Mouse (Mus musculus): ENCODE results near the gene Efcab7. TPM values are rescaled to one million over a fixed set of nuclear protein-coding genes. Genes with fewer than 3 reads are reported as not detected.

Efcab7 gene
- polyA plus RNA-seq, 1 experiment, result 15.2 TPM

DNA sequence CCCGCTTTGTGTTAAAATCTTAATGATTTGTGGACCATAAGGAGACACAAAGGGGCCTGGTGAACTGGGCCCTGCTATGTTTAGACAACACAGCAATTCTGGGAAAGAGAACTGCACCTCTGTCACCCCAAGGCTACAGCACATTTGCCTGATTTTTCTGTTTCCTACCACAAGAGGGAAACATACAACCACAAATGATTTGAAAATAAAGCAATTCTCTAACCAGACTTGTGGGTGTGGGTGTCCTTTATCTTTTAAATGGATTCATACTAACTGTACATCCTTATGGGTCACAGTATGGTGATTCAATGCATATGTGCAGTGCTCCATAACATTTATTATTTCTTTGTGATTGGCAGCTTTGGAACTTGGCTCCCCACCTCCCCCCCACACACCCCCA, 118.2 kb downstream of the Efcab7 start:
- Histone ChIP-seq H3K4me3 (ENCODE audit: insufficient read depth, poor library complexity, severe bottlenecking) (no peak overlapping the region), H3K79me2 (ENCODE audit: control insufficient read depth, insufficient read depth) (no peaks in the 10 kb centered on the region), H3K79me3 (ENCODE audit: low read depth) (peaks cover 1% of the 10 kb centered on the region), H3K27me3 (ENCODE audit: control insufficient read depth, insufficient read depth, insufficient read length) (no peaks in the 10 kb centered on the region), H3K36me3 (ENCODE audit: control insufficient read depth, insufficient read depth) (no peaks in the 10 kb centered on the region), H3ac (ENCODE audit: control insufficient read depth, insufficient read length, low read depth) (no peak overlapping the region)
- TF ChIP-seq MAX (IDR thresholded peaks at IDR 0.05) (no peak), USF1 (IDR thresholded peaks at IDR 0.05; ENCODE audit: low read depth) (no peak), MYOD1 (IDR thresholded peaks at IDR 0.05; ENCODE audit: control insufficient read depth, insufficient read length, low read depth) (no peak), CEBPB (IDR thresholded peaks at IDR 0.05; ENCODE audit: low read depth) (no peak), CTCF (IDR thresholded peaks at IDR 0.05; ENCODE audit: control insufficient read depth, insufficient read depth, insufficient read length) (no peak), MYOG (IDR thresholded peaks at IDR 0.05; ENCODE audit: control insufficient read depth, extremely low read depth, insufficient read length) (no peak), FOSL1 (IDR thresholded peaks at IDR 0.05; ENCODE audit: insufficient read depth, low read length, poor library complexity, severe bottlenecking) (no peak)

DNA sequence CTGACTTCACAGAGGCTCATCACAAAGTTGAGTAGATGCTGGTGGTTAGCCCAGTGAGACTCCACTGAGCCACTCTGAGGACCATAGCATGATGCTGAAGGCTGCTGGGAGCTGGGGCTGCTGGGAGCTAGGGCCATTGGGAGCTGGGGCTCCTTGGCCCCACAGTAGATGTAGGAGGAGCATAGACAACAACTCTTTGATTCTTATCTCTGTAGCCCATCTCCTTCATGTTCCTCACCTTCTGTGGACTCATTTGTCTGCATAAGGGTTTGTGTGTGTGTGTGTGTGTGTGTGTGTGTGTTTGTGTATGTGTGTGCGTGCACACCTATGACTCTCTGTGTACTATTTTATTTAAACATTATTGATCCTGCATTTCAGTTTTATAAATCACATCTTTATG, 118.9 kb downstream of the Efcab7 start:
- no peak overlapping the region for H3ac ChIP-seq (ENCODE audit: control insufficient read depth, insufficient read length, low read depth)
- no peaks in the 10 kb centered on the region for H3K27me3 ChIP-seq (ENCODE audit: control insufficient read depth, insufficient read depth, insufficient read length)
- no peak for TF ChIP-seq CTCF (IDR thresholded peaks at IDR 0.05; ENCODE audit: control insufficient read depth, insufficient read depth, insufficient read length)
- no peak for TF ChIP-seq USF1 (IDR thresholded peaks at IDR 0.05; ENCODE audit: low read depth)
- no peak for TF ChIP-seq CEBPB (IDR thresholded peaks at IDR 0.05; ENCODE audit: low read depth)
- no peak for TF ChIP-seq MYOD1 (IDR thresholded peaks at IDR 0.05; ENCODE audit: control insufficient read depth, insufficient read length, low read depth)
- TF ChIP-seq MYOG (IDR thresholded peaks at IDR 0.05; ENCODE audit: control insufficient read depth, extremely low read depth, insufficient read length), result no peak
- TF ChIP-seq MAX (IDR thresholded peaks at IDR 0.05), result no peak
- H3K79me2 ChIP-seq (ENCODE audit: control insufficient read depth, insufficient read depth), result no peaks in the 10 kb centered on the region
- peaks cover 1% of the 10 kb centered on the region for H3K79me3 ChIP-seq (ENCODE audit: low read depth)
- H3K4me3 ChIP-seq (ENCODE audit: insufficient read depth, poor library complexity, severe bottlenecking), result no peak overlapping the region
- no peaks in the 10 kb centered on the region for H3K36me3 ChIP-seq (ENCODE audit: control insufficient read depth, insufficient read depth)

DNA sequence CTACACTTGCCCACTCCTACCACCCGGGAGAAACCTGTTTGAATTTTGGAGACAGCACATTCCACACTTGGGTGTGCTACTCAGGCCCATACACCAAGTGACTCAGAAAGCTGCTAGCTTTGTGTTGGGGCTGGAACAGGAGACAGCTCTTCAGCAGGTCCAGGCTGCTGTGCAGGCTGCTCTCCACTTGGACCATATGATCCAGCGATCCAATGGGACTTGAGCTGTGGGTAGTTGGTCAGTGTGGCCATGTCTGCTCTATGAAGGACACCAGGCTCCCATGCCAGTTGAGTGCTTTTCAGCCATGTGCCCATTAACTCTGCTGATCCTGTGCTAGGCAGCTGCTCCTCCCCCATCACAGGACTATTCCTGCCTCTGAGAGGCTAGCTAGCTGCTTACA, 124.9 kb downstream of the Efcab7 start:
- Histone ChIP-seq H3K36me3 (ENCODE audit: control insufficient read depth, insufficient read depth) (no peaks in the 10 kb centered on the region), H3K4me3 (ENCODE audit: insufficient read depth, poor library complexity, severe bottlenecking) (no peak overlapping the region), H3K79me3 (ENCODE audit: low read depth) (peaks cover 1% of the 10 kb centered on the region), H3K27me3 (ENCODE audit: control insufficient read depth, insufficient read depth, insufficient read length) (no peaks in the 10 kb centered on the region), H3ac (ENCODE audit: control insufficient read depth, insufficient read length, low read depth) (no peak overlapping the region), H3K79me2 (ENCODE audit: control insufficient read depth, insufficient read depth) (no peaks in the 10 kb centered on the region)
- TF ChIP-seq USF1 (IDR thresholded peaks at IDR 0.05; ENCODE audit: low read depth) (no peak), CTCF (IDR thresholded peaks at IDR 0.05; ENCODE audit: control insufficient read depth, insufficient read depth, insufficient read length) (no peak), MAX (IDR thresholded peaks at IDR 0.05) (no peak), MYOG (IDR thresholded peaks at IDR 0.05; ENCODE audit: control insufficient read depth, extremely low read depth, insufficient read length) (no peak), CEBPB (IDR thresholded peaks at IDR 0.05; ENCODE audit: low read depth) (no peak), MYOD1 (IDR thresholded peaks at IDR 0.05; ENCODE audit: control insufficient read depth, insufficient read length, low read depth) (no peak), FOSL1 (IDR thresholded peaks at IDR 0.05; ENCODE audit: insufficient read depth, low read length, poor library complexity, severe bottlenecking) (no peak)

DNA sequence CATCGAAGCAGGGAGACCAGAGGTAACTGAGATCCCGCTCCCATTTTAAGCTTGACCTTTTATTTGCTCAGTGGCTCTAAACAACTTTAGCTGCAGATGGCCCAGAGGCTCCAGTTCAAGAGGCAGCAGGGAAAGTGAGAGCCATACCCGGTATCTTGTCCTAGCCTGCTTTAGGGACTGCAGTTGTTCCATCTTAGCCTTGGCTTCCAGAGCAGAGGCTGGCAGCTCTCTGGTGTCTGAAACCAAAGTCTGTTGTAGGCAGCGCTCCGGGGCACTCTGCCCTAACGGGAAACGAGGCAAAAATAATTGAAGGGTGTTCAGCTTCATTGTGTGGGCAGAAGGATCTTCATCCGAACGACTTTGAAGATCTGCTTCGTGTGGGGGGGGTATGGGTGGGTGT, 126.4 kb downstream of the Efcab7 start:
- Histone ChIP-seq H3K36me3 (ENCODE audit: control insufficient read depth, insufficient read depth) (no peaks in the 10 kb centered on the region), H3K4me3 (ENCODE audit: insufficient read depth, poor library complexity, severe bottlenecking) (no peak overlapping the region), H3ac (ENCODE audit: control insufficient read depth, insufficient read length, low read depth) (no peak overlapping the region), H3K27me3 (ENCODE audit: control insufficient read depth, insufficient read depth, insufficient read length) (no peaks in the 10 kb centered on the region), H3K79me3 (ENCODE audit: low read depth) (no peaks in the 10 kb centered on the region), H3K79me2 (ENCODE audit: control insufficient read depth, insufficient read depth) (no peaks in the 10 kb centered on the region)
- no peak for TF ChIP-seq MYOG (IDR thresholded peaks at IDR 0.05; ENCODE audit: control insufficient read depth, extremely low read depth, insufficient read length)
- no peak for TF ChIP-seq CEBPB (IDR thresholded peaks at IDR 0.05; ENCODE audit: low read depth)
- TF ChIP-seq CTCF (IDR thresholded peaks at IDR 0.05; ENCODE audit: control insufficient read depth, insufficient read depth, insufficient read length), result no peak
- no peak for TF ChIP-seq USF1 (IDR thresholded peaks at IDR 0.05; ENCODE audit: low read depth)
- no peak for TF ChIP-seq FOSL1 (IDR thresholded peaks at IDR 0.05; ENCODE audit: insufficient read depth, low read length, poor library complexity, severe bottlenecking)
- TF ChIP-seq MAX (IDR thresholded peaks at IDR 0.05), result no peak

DNA sequence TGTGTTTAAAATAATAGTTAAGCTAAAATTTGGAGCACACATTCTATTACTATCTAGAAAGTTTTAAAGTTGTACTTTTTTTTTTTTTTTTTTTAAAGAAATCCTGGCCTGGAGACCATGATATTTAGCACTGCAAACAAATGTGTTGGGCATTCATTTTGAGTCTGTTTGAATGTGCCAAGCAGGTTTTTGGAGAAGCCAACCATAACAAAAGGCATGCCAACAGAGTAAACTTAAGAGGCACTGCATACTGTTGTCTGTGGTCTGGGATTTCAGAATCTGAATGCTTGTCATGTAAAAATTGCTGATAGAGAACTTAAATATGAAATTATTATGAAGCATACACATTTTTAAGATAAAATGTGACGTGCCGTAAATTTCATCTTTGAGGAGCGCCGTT, 128.2 kb downstream of the Efcab7 start:
- no peak for TF ChIP-seq MYOD1 (IDR thresholded peaks at IDR 0.05; ENCODE audit: control insufficient read depth, insufficient read length, low read depth)
- no peak for TF ChIP-seq FOSL1 (IDR thresholded peaks at IDR 0.05; ENCODE audit: insufficient read depth, low read length, poor library complexity, severe bottlenecking)
- TF ChIP-seq MYOG (IDR thresholded peaks at IDR 0.05; ENCODE audit: control insufficient read depth, extremely low read depth, insufficient read length), result no peak
- no peak for TF ChIP-seq CTCF (IDR thresholded peaks at IDR 0.05; ENCODE audit: control insufficient read depth, insufficient read depth, insufficient read length)
- TF ChIP-seq MAX (IDR thresholded peaks at IDR 0.05), result no peak
- no peak for TF ChIP-seq USF1 (IDR thresholded peaks at IDR 0.05; ENCODE audit: low read depth)
- TF ChIP-seq CEBPB (IDR thresholded peaks at IDR 0.05; ENCODE audit: low read depth), result no peak
- no peaks in the 10 kb centered on the region for H3K36me3 ChIP-seq (ENCODE audit: control insufficient read depth, insufficient read depth)
- H3K79me3 ChIP-seq (ENCODE audit: low read depth), result no peaks in the 10 kb centered on the region
- H3K27me3 ChIP-seq (ENCODE audit: control insufficient read depth, insufficient read depth, insufficient read length), result no peaks in the 10 kb centered on the region
- H3ac ChIP-seq (ENCODE audit: control insufficient read depth, insufficient read length, low read depth), result no peak overlapping the region
- no peak overlapping the region for H3K4me3 ChIP-seq (ENCODE audit: insufficient read depth, poor library complexity, severe bottlenecking)
- H3K79me2 ChIP-seq (ENCODE audit: control insufficient read depth, insufficient read depth), result no peaks in the 10 kb centered on the region

All from C2C12 (cell line).